In the genomic region with DNA sequence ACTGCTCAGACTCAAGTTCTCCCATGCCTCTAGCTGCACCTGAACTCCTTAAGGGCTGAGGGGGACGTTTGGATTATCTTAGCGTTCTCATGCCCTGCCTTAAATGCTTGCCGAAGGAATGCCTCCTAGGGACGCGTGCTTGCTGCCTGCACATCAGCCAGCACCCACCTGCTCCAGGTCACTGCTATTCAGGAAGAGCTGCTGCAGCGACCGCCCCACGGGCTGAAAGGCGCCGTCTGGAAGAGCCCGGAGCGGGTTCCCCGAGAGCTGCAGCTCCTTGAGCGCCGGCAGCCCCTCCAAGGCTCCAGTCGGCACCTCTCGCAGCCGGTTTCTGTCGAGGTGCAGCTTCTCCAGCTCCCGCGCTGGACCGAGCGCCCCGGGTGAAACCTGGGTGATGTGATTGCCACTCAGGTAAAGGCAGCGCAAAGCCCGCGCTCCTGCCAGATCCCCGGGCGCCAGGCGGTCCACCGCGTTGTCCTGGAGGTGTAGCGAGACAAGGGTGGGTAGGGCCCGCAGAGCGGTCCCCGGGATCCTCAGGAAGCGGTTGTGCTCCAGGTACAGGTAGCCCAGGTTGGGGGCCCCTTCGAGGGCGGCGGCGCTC, we compare ENCODE assay signal across 8 mouse cellular contexts. TPM values are rescaled to one million over a fixed set of nuclear protein-coding genes. Genes with fewer than 3 reads are reported as not detected.
DNase-seq lines count a peak whose midpoint lies in the region; ATAC-seq and TF ChIP-seq lines count a peak whose summit lies in the region.

No protein-coding gene starts in this region.

- H3K27me3 ChIP-seq in liver, embryonic 11.5 days (replicated peaks; ENCODE audit: control insufficient read depth, insufficient read depth, low read length): peaks cover 50% of the 10 kb centered on the region
- H3K27me3 ChIP-seq in stomach, postnatal 0 days (ENCODE audit: control insufficient read depth, insufficient read depth, low read length): 0 out of 2 replicates have a peak, but pooled peaks cover 5% of the 10 kb centered on the region

- no peak for DNase-seq in frontal cortex, postnatal 14 days (ENCODE audit: low spot score in 2 of 2)
- DNase-seq in thymus, postnatal 14 days: peak; percentile 9
- no peak for DNase-seq in thymus, postnatal 10 days (ENCODE audit: low spot score in 2 of 2)
- DNase-seq in liver, embryonic 11.5 days (ENCODE audit: low spot score): no peak
- no peak for DNase-seq in stomach, postnatal 0 days (ENCODE audit: low spot score)
- no peak for DNase-seq in spleen, adult 18-20 months
- DNase-seq in adrenal gland, postnatal 10 days: no peak

- no peak for TF ChIP-seq EP300 in stomach, postnatal 0 days (optimal IDR thresholded peaks at IDR 0.05)

- 8% methylated on average over 41 of the region's 41 CpGs for WGBS in liver, embryonic 11.5 days
- 4% methylated on average over 41 of the region's 41 CpGs for WGBS in stomach, postnatal 0 days

- H3K4me1 ChIP-seq in liver, embryonic 11.5 days (replicated peaks; ENCODE audit: control insufficient read depth, insufficient read depth, low read length): peaks cover 10% of the 10 kb centered on the region; the same call in 1 of the 2 replicates
- no peaks in the 10 kb centered on the region for H3K4me1 ChIP-seq in stomach, postnatal 0 days (replicated peaks; ENCODE audit: control insufficient read depth, insufficient read depth)

- H3K9ac ChIP-seq in liver, embryonic 11.5 days (ENCODE audit: low read depth, low read length): peak overlapping the region; percentile 15; the same call in 1 of the 2 replicates
- peak overlapping the region; percentile 65 for H3K9ac ChIP-seq in stomach, postnatal 0 days (ENCODE audit: low read length)

- no peak overlapping the region for H3K27ac ChIP-seq in liver, embryonic 11.5 days (ENCODE audit: low read depth, low read length)
- no peak overlapping the region for H3K27ac ChIP-seq in stomach, postnatal 0 days (replicated peaks)

- peak; percentile 17 for ATAC-seq in frontal cortex, adult (ENCODE audit: low TSS enrichment)
- ATAC-seq in liver, embryonic 11.5 days (replicated peaks; ENCODE audit: low FRiP score): no peak; the same call in 1 of the 2 replicates
- no peak for ATAC-seq in stomach, postnatal 0 days (ENCODE audit: low FRiP score, low TSS enrichment)

- H3K4me2 ChIP-seq in liver, embryonic 11.5 days: peak overlapping the region; percentile 71
- peak overlapping the region; percentile 98 for H3K4me2 ChIP-seq in stomach, postnatal 0 days (replicated peaks; ENCODE audit: low read depth)

- H3K36me3 ChIP-seq in liver, embryonic 11.5 days (ENCODE audit: control insufficient read depth, insufficient read depth, low read length): no peaks in the 10 kb centered on the region
- H3K36me3 ChIP-seq in stomach, postnatal 0 days (ENCODE audit: control insufficient read depth, insufficient read depth, low read length): no peaks in the 10 kb centered on the region

- H3K9me3 ChIP-seq in liver, embryonic 11.5 days (ENCODE audit: control insufficient read depth, low read length): no peaks in the 10 kb centered on the region
- no peaks in the 10 kb centered on the region for H3K9me3 ChIP-seq in stomach, postnatal 0 days (ENCODE audit: control insufficient read depth, low read length)

- no peak for TF ChIP-seq CTCF in stomach, postnatal 0 days (IDR thresholded peaks at IDR 0.05; ENCODE audit: low read depth)

- peak overlapping the region; percentile 47 for H3K4me3 ChIP-seq in liver, embryonic 11.5 days (ENCODE audit: low read depth, low read length)
- H3K4me3 ChIP-seq in stomach, postnatal 0 days (ENCODE audit: low read depth, low read length): peak overlapping the region; percentile 49

RNA-seq across cellular contexts. Expression of gene Chadl, which starts 3.6 kb away (rescaled TPM):
- polyA plus RNA-seq in liver, embryonic 11.5 days (2014; fragmentation: Nextera tagmentation; extraction: Ambion mirVana): 0.87 and 1.5 TPM in 2 replicates
- 2.4 and 2.9 TPM in 2 replicates for polyA plus RNA-seq in stomach, postnatal 0 days (2015; fragmentation: Nextera tagmentation; extraction: Ambion mirVana)
- total RNA-seq in adrenal gland, postnatal 10 days (2021): 1 to 10 TPM; 3.6 to 5.1 TPM

RNA-seq across cellular contexts. Expression of gene L3mbtl2, which starts 29.8 kb away (rescaled TPM):
- 39.0 and 43.1 TPM in 2 replicates for polyA plus RNA-seq in liver, embryonic 11.5 days (2014; fragmentation: Nextera tagmentation; extraction: Ambion mirVana)
- polyA plus RNA-seq in stomach, postnatal 0 days (2015; fragmentation: Nextera tagmentation; extraction: Ambion mirVana): 9.2 and 9.4 TPM in 2 replicates
- total RNA-seq in adrenal gland, postnatal 10 days (2021): 10 to 100 TPM; 16.4 to 19.7 TPM

RNA-seq across cellular contexts. Expression of gene Zc3h7b, which starts 51.4 kb away (rescaled TPM):
- 23.4 and 24.2 TPM in 2 replicates for polyA plus RNA-seq in liver, embryonic 11.5 days (2014; fragmentation: Nextera tagmentation; extraction: Ambion mirVana)
- 9.1 and 11.1 TPM in 2 replicates for polyA plus RNA-seq in stomach, postnatal 0 days (2015; fragmentation: Nextera tagmentation; extraction: Ambion mirVana)
- 10 to 100 TPM; 73.2 to 78.2 TPM for total RNA-seq in adrenal gland, postnatal 10 days (2021)

RNA-seq across cellular contexts. Expression of gene Rangap1, which starts 51.9 kb away (rescaled TPM):
- 134 and 139 TPM in 2 replicates for polyA plus RNA-seq in liver, embryonic 11.5 days (2014; fragmentation: Nextera tagmentation; extraction: Ambion mirVana)
- polyA plus RNA-seq in stomach, postnatal 0 days (2015; fragmentation: Nextera tagmentation; extraction: Ambion mirVana): 39.0 and 40.2 TPM in 2 replicates
- 10 to 100 TPM; 48.5 to 49.2 TPM for total RNA-seq in adrenal gland, postnatal 10 days (2021)
